Mouse (Mus musculus) C2C12 (cell line): ENCODE results near the gene Gm21083. TPM values are rescaled to one million over a fixed set of nuclear protein-coding genes. Genes with fewer than 3 reads are reported as not detected.
"Not testable (repeated sequence)": the region's sequence is repeated elsewhere in the genome, so short reads cannot be mapped to it uniquely, and the experiment has no call there.

Experiments used
- H3K27me3 ChIP-seq: one replicate; pipeline ENCODE4 v1.6.1; 2011; ENCODE audit not compliant: control insufficient read depth, insufficient read depth, insufficient read length
- H3K36me3 ChIP-seq: one replicate; pipeline ENCODE4 v1.6.1; 2011; ENCODE audit not compliant: control insufficient read depth, insufficient read depth
- H3K4me3 ChIP-seq: one replicate; pipeline ENCODE4 v1.5.1; 2011; ENCODE audit warnings: mild to moderate bottlenecking, control low read depth; ENCODE audit not compliant: poor library complexity, insufficient read depth, severe bottlenecking
- H3K79me2 ChIP-seq: one replicate; pipeline ENCODE4 v1.6.1; 2011; ENCODE audit not compliant: control insufficient read depth, insufficient read depth
- H3K79me3 ChIP-seq: one replicate; pipeline ENCODE4 v1.6.1; 2011; ENCODE audit warnings: low read depth, control low read depth
- H3ac ChIP-seq: one replicate; pipeline ENCODE3; 2011; ENCODE audit warnings: low read depth; ENCODE audit not compliant: control insufficient read depth, insufficient read length
- polyA plus RNA-seq: library from polyadenylated mRNA; unstranded; fragments of >200 nt; fragmentation: generic; extraction: Trizol; gene quantifications from one replicate; pipeline ENCODE4 v1.2.1, GENCODE M21; 2012; ENCODE audit warnings: missing spikeins

Gene Gm21083
- polyA plus RNA-seq, 1 experiment, result 0.04 TPM

DNA sequence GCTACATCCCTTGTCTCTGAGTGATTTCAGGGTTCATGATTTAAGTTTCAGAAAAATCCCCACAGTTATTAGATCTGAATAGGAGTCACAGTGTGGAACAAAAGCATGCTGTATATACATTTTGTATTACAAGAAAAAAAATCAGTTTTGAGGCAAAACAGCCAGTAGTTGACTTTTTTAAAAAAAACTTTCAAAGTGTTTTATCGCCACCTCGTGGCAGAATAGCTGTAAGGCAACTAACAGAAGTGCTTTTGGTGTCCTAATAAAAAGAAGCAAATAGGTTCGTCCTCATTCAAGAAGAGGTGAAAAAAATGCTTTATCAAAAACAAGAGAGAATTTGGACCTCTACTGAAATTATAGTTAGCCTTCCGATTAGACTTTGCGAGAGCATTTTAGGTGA is 52.9 kb downstream of the Gm21083 start:
- H3ac ChIP-seq, H3K36me3 ChIP-seq, H3K79me2 ChIP-seq, H3K27me3 ChIP-seq, H3K4me3 ChIP-seq, H3K79me3 ChIP-seq: not testable (repeated sequence)

Other genes starting within 250 kb of the Gm21083 start
- 0.18 TPM for gene Gm21149, start 100.8 kb upstream of the Gm21083 start, polyA plus RNA-seq
- gene Gm21190, start 48.1 kb upstream of the Gm21083 start, polyA plus RNA-seq, result not detected
- gene Speer4d, start 41.7 kb downstream of the Gm21083 start, polyA plus RNA-seq, result not detected
- gene 4930572O03Rik, start 79.7 kb downstream of the Gm21083 start, polyA plus RNA-seq, result not detected
- not detected for gene Speer4c, start 136.9 kb downstream of the Gm21083 start, polyA plus RNA-seq